Mouse (Mus musculus) gastrocnemius, adult 2 months (tissue): ENCODE data around the gene Rnf113a1. TPM values are rescaled to one million over a fixed set of nuclear protein-coding genes. Genes with fewer than 3 reads are reported as not detected.
A peak's percentile ranks its signal among the peaks of the same experiment; 100 is the strongest.
"Not testable (repeated sequence)": the region's sequence is repeated elsewhere in the genome, so short reads cannot be mapped to it uniquely, and the experiment has no call there.

Source experiments
- DNase-seq: peaks from one replicate; pipeline ENCODE4 v3.0.0; 2022
- H3K27ac ChIP-seq: fragments of 200-600 bp; 2 replicates; pipeline ENCODE4 v1.8.1; 2022; ENCODE audit warnings: mild to moderate bottlenecking
- H3K4me3 ChIP-seq: fragments of 200-600 bp; 2 replicates; pipeline ENCODE4 v1.8.1; 2022; ENCODE audit warnings: mild to moderate bottlenecking, moderate library complexity
- CTCF ChIP-seq: fragments of 200-600 bp; IDR thresholded peaks from 2 replicates; pipeline ENCODE4 v1.8.1; 2022; ENCODE audit warnings: antibody characterized with exemption, mild to moderate bottlenecking, moderate library complexity
- intact Hi-C: fragments of 180-260 bp; cut with DNase I; formaldehyde crosslinking; loops from one replicate; pipeline ENCODE4 v1.15.1; 2025
- long read RNA-seq, 2 experiments: library from polyadenylated mRNA; stranded (forward); transcript quantifications; one replicate each; pipeline ENCODE4 v2.0.0; 2021
- total RNA-seq, 2 experiments: library from RNA; stranded (reverse); gene quantifications; 2 replicates each; pipeline ENCODE4 v1.2.3; 2021

The Rnf113a1 gene
- total RNA-seq = 1 to 10 TPM; 1.7 to 2.6 TPM
- long read RNA-seq, experiment 1, partial matches to known transcripts = 0 of 4 reads
- long read RNA-seq, experiment 1, other reads (novel, unspliced or antisense) = 0 of 4 reads
- long read RNA-seq, experiment 2, partial matches to known transcripts = 0 of 2 reads
- long read RNA-seq, experiment 2, other reads (novel, unspliced or antisense) = 0 of 2 reads

GRCm38 (mm10) chrX:37191105-37191743, at the start of gene Rnf113a1, which contains the start of gene Ndufa1:
TSS of gene Rnf113a1 (plus strand) at chrX:37191245.
TSS of gene Ndufa1 (minus strand) at chrX:37191163.
- no peak for TF ChIP-seq CTCF
- peak within 1 kb of the TSS; percentile 81 for H3K27ac ChIP-seq
- peak within 1 kb of the TSS; percentile 86 for H3K4me3 ChIP-seq
- intact Hi-C loops = no loop called here
- peak; percentile 87 for DNase-seq

DNA sequence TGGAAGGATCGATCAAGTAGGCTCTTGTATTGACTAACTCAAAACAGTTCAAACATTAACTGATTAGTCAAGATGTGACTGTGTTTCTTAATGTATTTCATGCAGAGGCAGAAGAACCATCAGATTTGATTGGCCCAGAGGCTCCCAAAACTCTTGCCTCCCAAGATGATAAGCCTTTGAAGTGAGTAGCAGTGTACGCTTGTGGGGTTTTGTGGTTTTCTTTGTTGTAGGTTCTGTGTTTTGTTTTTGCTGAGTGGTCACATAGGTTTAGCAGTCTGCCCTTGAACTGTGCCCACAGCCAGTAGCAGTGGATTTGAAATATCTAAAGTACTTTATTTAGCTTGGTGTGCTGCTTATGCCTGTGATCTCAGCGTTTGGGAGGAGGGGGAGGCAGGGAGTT, 49.3 kb upstream of the Rnf113a1 start:
- Histone ChIP-seq H3K4me3 (no peak overlapping the region), H3K27ac (no peak overlapping the region)
- DNase-seq = no peak
- intact Hi-C loops = no loop called here
- no peak for TF ChIP-seq CTCF

- DNase-seq, H3K27ac ChIP-seq, H3K4me3 ChIP-seq, intact Hi-C loops: not testable (repeated sequence)
Measured at GRCm38 (mm10) chrX:37144498-37144897, 46.5 kb upstream of the Rnf113a1 start.

GRCm38 (mm10) chrX:37144954-37145353, 46.1 kb upstream of the Rnf113a1 start:
- intact Hi-C loops = no loop called here
- no peak for DNase-seq
- no peak; the same call in 1 of the 2 replicates for TF ChIP-seq CTCF
- no peak overlapping the region for H3K4me3 ChIP-seq
- no peak overlapping the region for H3K27ac ChIP-seq

GRCm38 (mm10) chrX:37157839-37158238, 33.2 kb upstream of the Rnf113a1 start:
- peak; percentile 46 for TF ChIP-seq CTCF
- H3K27ac ChIP-seq = no peak overlapping the region
- H3K4me3 ChIP-seq = no peak overlapping the region
- intact Hi-C loops = no loop called here
- no peak for DNase-seq

- no peak for DNase-seq
- intact Hi-C loops = no loop called here
- TF ChIP-seq CTCF = no peak
- no peak overlapping the region for H3K4me3 ChIP-seq
- no peak overlapping the region for H3K27ac ChIP-seq
Measured at GRCm38 (mm10) chrX:37161169-37161568, 29.9 kb upstream of the Rnf113a1 start.

- no peak for DNase-seq
- intact Hi-C loops = no loop called here
Measured at GRCm38 (mm10) chrX:37163115-37163514, 27.9 kb upstream of the Rnf113a1 start.

GRCm38 (mm10) chrX:37167085-37167484, 24.0 kb upstream of the Rnf113a1 start:
- DNase-seq = no peak
- Histone ChIP-seq H3K4me3 (no peak overlapping the region), H3K27ac (no peak overlapping the region)
- peak; percentile 74 for TF ChIP-seq CTCF
- intact Hi-C loops = no loop called here

More at GRCm38 (mm10) chrX:37163115-37163514, 27.9 kb upstream of the Rnf113a1 start:
- no peak overlapping the region for H3K27ac ChIP-seq
- H3K4me3 ChIP-seq = no peak overlapping the region
- no peak for TF ChIP-seq CTCF

DNA sequence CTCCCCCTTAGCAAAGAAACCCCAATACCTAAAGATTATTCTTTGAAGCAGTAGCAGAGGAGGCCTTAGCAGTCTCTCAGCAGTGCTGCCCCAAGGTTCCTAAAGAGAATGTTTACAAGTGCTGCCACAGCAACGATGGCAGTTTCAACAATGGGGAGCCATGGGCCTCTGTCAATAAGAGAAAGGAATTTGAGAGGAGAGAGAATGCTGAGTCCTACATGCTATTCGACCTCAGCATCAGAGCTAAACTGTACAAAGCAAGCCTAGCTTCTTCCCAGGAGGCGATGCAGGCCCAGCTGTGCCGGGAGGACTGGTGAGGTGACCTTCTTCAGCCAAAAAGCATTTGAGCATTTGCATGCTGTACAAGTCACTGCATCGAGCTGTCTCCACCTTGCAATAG, 22.3 kb upstream of the Rnf113a1 start, which contains the start of gene Akap14:
TSS of gene Akap14 (minus strand) at position 101 of the 400 bp plus-strand sequence.
- Histone ChIP-seq H3K4me3 (no peak within 1 kb of the TSS), H3K27ac (no peak within 1 kb of the TSS)
- intact Hi-C loops = no loop called here
- DNase-seq = no peak
- no peak for TF ChIP-seq CTCF

DNA sequence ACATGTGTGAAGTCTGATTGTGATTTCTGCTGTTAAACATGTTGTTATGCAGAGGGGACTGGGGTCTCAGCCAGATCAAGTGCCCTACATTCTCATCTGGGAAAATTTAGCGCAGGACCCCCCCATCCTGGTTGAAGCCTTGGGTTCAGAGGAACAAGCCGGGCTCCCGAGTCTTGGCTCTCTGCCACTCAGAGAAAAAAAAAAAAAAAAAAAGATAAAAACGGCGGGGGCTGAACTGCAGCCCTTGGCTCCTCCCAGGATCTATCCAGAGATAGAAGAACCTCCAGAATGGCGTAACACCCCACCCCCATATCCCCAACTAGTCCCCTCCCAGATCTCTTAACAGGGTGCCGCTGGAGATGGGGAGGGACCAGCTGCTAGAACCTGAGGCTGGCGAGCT, 6.6 kb upstream of the Rnf113a1 start:
- H3K27ac ChIP-seq, DNase-seq, H3K4me3 ChIP-seq, intact Hi-C loops: not testable (repeated sequence)

GRCm38 (mm10) chrX:37190755-37191104, 315 bp upstream of the Rnf113a1 start:
- peak overlapping the region; percentile 86 for H3K4me3 ChIP-seq
- peak overlapping the region; percentile 81 for H3K27ac ChIP-seq
- intact Hi-C loops = no loop called here
- no peak for TF ChIP-seq CTCF
- DNase-seq = no peak

GRCm38 (mm10) chrX:37191744-37192379, 817 bp downstream of the Rnf113a1 start:
- DNase-seq = no peak
- intact Hi-C loops = no loop called here
- Histone ChIP-seq H3K4me3 (peak overlapping the region; percentile 86), H3K27ac (peak overlapping the region; percentile 81)
- no peak for TF ChIP-seq CTCF

DNA sequence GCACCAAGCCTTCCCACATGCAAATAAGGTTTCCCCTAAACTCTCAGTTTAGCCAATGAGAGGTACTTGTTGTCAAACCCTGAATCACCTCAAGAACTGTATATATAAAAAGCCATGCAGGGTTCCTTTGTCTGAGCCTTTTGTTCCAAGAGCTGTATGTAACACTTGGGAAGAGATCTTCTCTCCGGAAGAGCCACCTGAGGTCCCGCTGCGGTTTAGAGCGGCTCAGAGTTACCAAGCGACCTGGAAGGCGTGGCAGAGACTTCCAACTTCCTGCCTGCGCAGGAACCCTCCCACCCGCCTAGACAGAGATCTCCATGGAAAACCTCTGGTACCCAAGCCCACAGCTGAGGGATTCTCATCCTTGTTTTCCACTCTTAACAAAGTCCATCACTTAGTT, 7.6 kb downstream of the Rnf113a1 start:
- H3K4me3 ChIP-seq = no peak overlapping the region
- intact Hi-C loops = no loop called here
- no peak for DNase-seq
- no peak for TF ChIP-seq CTCF
- no peak overlapping the region for H3K27ac ChIP-seq

DNA sequence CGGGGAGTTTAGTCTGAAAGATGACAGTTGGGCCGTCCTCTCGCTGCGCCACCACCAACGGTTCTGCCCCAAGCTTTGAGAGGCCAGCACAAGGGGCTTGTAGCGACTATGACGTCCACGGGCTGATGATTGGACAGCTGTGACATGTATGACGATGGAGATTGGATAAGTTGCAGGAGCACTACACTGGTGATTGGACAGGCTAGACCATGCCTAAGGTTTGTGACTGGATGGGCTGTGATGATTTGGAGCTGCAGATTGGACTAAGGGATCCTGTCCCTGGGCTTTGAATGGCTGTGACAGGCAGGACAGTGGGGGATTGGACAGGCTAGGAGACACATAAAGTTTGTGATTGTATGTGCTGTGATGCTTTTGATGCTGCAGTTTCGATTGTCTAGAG, 19.9 kb downstream of the Rnf113a1 start, which contains the start of gene Gm9:
TSS of gene Gm9 (minus strand) at position 101 of the 400 bp plus-strand sequence.
- intact Hi-C loops = no loop called here
- Histone ChIP-seq H3K27ac (no peak within 1 kb of the TSS), H3K4me3 (no peak within 1 kb of the TSS)
- no peak for DNase-seq
- TF ChIP-seq CTCF = no peak

DNA sequence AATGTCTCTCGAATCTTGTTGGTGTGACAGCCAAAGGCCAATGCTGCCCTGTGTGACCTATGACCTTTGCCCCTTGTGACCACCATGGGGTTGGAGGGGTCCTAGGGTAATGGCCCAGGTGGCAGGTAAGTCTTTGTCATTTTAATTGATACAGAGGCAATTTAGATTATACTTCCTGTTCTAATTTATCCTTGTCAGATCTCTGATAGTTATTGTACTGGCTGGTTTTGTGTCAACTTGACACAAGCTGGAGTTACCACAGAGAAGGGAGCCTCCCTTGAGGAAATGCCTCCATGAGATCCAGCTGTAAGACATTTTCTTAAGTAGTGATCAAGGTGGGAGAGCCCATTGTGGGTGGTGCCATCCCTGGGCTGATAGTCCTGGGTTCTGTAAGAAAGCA, 31.1 kb downstream of the Rnf113a1 start, which contains the start of gene Rhox1:
TSS of gene Rhox1 (minus strand) at position 101 of the 400 bp plus-strand sequence.
- H3K4me3 ChIP-seq, H3K27ac ChIP-seq, DNase-seq, intact Hi-C loops: not testable (repeated sequence)
